Mouse (Mus musculus): ENCODE measurements around the gene Gpr161. TPM values are rescaled to one million over a fixed set of nuclear protein-coding genes. Genes with fewer than 3 reads are reported as not detected.

The Gpr161 gene
- polyA plus RNA-seq, 1 experiment from 2014 or later = 0.55 TPM

DNA sequence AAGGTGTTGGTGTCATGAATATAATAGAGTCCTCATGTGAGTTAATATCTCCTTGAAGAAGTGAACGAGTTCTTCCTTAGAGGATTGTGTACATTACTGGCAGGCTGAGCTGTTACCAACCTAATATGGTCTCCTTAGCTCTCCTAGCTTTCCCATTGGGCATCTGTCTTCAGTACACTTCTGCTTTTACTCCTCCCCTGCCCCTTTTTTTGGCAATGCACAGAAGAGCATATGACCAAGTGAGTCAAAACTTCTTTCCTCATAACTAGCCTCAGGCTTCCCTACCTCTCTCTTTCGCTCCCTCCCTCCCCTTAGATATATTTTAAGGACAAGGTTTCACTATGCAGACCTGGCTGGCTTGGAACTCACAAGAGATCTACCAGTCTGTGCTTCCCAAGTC lies 67.7 kb downstream of the Gpr161 start:
- no peak for ATAC-seq (replicated peaks; ENCODE audit: extremely low read depth, insufficient read depth, low FRiP score)
- 72% methylated on average over 2 of the region's 2 CpGs for WGBS
- Histone ChIP-seq H3K36me3 (ENCODE audit: control insufficient read depth, insufficient read depth) (no peaks in the 10 kb centered on the region), H3K4me1 (ENCODE audit: control insufficient read depth, insufficient read depth, low read length) (no peaks in the 10 kb centered on the region), H3K27ac (ENCODE audit: low read length) (no peak overlapping the region), H3K4me2 (ENCODE audit: low read depth, low read length) (no peak overlapping the region), H3K9ac (ENCODE audit: low read length) (no peak overlapping the region), H3K9me3 (replicated peaks; ENCODE audit: control insufficient read depth, low read length) (no peaks in the 10 kb centered on the region), H3K4me3 (ENCODE audit: low read length) (no peak overlapping the region), H3K27me3 (ENCODE audit: control insufficient read depth, insufficient read depth, low read length) (no peaks in the 10 kb centered on the region)

DNA sequence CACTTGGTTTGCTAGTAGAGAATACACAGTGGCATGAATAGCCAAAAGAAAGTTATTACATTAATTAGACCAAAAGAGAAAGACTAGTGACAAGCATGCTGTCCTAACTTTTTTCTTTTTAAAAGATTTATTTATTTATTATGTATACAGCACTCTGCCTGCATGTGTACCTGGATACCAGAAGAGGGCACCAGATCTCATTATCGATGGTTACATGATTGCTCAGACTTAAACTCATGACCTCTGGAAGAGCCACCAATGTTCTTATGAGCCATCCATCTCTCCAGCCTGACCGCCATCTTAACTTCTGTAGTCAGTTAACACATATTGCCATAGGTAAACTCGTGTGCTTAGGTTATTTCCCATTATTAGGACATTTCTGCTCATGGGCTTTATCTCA lies 69.5 kb downstream of the Gpr161 start:
- WGBS = 89% methylated on average over 3 of the region's 3 CpGs
- no peak overlapping the region for H3K9ac ChIP-seq (ENCODE audit: low read length)
- no peak overlapping the region for H3K4me2 ChIP-seq (ENCODE audit: low read depth, low read length)
- H3K4me3 ChIP-seq (ENCODE audit: low read length) = no peak overlapping the region
- ATAC-seq (replicated peaks; ENCODE audit: extremely low read depth, insufficient read depth, low FRiP score) = no peak
- no peaks in the 10 kb centered on the region for H3K4me1 ChIP-seq (ENCODE audit: control insufficient read depth, insufficient read depth, low read length)
- H3K27me3 ChIP-seq (ENCODE audit: control insufficient read depth, insufficient read depth, low read length) = no peaks in the 10 kb centered on the region
- no peaks in the 10 kb centered on the region for H3K9me3 ChIP-seq (replicated peaks; ENCODE audit: control insufficient read depth, low read length)
- no peaks in the 10 kb centered on the region for H3K36me3 ChIP-seq (ENCODE audit: control insufficient read depth, insufficient read depth)
- H3K27ac ChIP-seq (ENCODE audit: low read length) = no peak overlapping the region

DNA sequence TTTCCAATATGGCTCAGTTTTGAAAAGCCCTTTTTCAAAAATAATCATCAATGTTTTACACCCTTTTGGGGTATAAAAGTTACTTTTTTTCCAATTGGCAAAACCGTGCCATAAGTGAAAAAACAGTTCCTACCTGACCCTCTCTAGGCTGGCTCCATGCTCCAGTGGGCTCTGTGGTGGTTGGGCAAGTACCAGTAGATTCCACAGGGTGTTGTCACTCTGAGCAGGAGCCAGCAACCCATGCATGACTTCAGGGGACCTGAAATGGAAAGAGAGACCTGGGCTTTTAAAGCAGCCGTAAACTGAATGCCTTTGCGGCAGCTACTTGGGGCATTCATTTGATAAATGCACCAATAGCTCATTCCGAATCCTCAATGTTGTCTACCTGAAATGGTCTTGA lies 75.4 kb downstream of the Gpr161 start:
- 91% methylated on average over 4 of the region's 4 CpGs for WGBS
- ATAC-seq (replicated peaks; ENCODE audit: extremely low read depth, insufficient read depth, low FRiP score) = no peak
- H3K27ac ChIP-seq (ENCODE audit: low read length) = no peak overlapping the region
- no peak overlapping the region for H3K4me2 ChIP-seq (ENCODE audit: low read depth, low read length)
- H3K9me3 ChIP-seq (replicated peaks; ENCODE audit: control insufficient read depth, low read length) = no peaks in the 10 kb centered on the region
- H3K27me3 ChIP-seq (ENCODE audit: control insufficient read depth, insufficient read depth, low read length) = no peaks in the 10 kb centered on the region
- no peaks in the 10 kb centered on the region for H3K4me1 ChIP-seq (ENCODE audit: control insufficient read depth, insufficient read depth, low read length)
- no peaks in the 10 kb centered on the region for H3K36me3 ChIP-seq (ENCODE audit: control insufficient read depth, insufficient read depth)
- H3K4me3 ChIP-seq (ENCODE audit: low read length) = no peak overlapping the region
- no peak overlapping the region for H3K9ac ChIP-seq (ENCODE audit: low read length)

DNA sequence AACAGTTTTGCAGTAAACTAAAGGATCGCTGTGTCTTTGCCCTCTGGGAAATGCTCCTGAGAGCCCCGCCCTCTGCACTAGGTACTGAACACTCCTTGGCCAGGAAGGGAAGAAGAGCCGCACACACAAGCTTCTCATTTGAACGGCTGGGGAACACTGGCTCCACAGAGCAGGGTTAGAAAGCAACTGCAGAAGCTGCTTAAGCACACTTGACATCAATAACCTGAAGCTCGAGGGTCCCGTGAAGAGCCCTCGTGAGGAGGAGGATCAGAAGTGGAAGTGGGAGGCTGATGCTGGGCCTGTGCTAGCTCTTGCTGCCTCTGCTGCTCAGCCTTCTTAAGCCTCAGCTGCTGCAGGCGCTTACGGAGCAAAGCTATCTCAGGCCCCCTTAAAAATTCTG lies 78.2 kb downstream of the Gpr161 start:
- Histone ChIP-seq H3K9me3 (replicated peaks; ENCODE audit: control insufficient read depth, low read length) (no peaks in the 10 kb centered on the region), H3K9ac (ENCODE audit: low read length) (no peak overlapping the region), H3K4me1 (ENCODE audit: control insufficient read depth, insufficient read depth, low read length) (no peaks in the 10 kb centered on the region), H3K4me3 (ENCODE audit: low read length) (no peak overlapping the region), H3K27me3 (ENCODE audit: control insufficient read depth, insufficient read depth, low read length) (no peaks in the 10 kb centered on the region), H3K36me3 (ENCODE audit: control insufficient read depth, insufficient read depth) (no peaks in the 10 kb centered on the region), H3K27ac (ENCODE audit: low read length) (no peak overlapping the region), H3K4me2 (ENCODE audit: low read depth, low read length) (no peak overlapping the region)
- ATAC-seq (replicated peaks; ENCODE audit: extremely low read depth, insufficient read depth, low FRiP score) = no peak
- 60% methylated on average over 9 of the region's 9 CpGs for WGBS

Other genes starting within 250 kb of the Gpr161 start
- gene Tbx19, start 135.0 kb upstream of the Gpr161 start, polyA plus RNA-seq (2015; fragmentation: Nextera tagmentation; extraction: Ambion mirVana) = 0.09 and 0.53 TPM in 2 replicates
- 19.2 and 19.6 TPM in 2 replicates for gene Sft2d2, start 101.4 kb upstream of the Gpr161 start, polyA plus RNA-seq (2015; fragmentation: Nextera tagmentation; extraction: Ambion mirVana)
- 93.4 and 94.0 TPM in 2 replicates for gene Tiprl, start 58.8 kb upstream of the Gpr161 start, polyA plus RNA-seq (2015; fragmentation: Nextera tagmentation; extraction: Ambion mirVana)
- 18.9 and 21.2 TPM in 2 replicates for gene Dcaf6, start 164.7 kb downstream of the Gpr161 start, polyA plus RNA-seq (2015; fragmentation: Nextera tagmentation; extraction: Ambion mirVana)
- 340 and 349 TPM in 2 replicates for gene Mpc2, start 164.8 kb downstream of the Gpr161 start, polyA plus RNA-seq (2015; fragmentation: Nextera tagmentation; extraction: Ambion mirVana)
- not detected in 2 replicates for gene Adcy10, start 189.4 kb downstream of the Gpr161 start, polyA plus RNA-seq (2015; fragmentation: Nextera tagmentation; extraction: Ambion mirVana)

Measured in heart, embryonic 16.5 days (tissue).